Mouse (Mus musculus): ENCODE data around the gene Gm5741.

Gm5741 gene

DNA sequence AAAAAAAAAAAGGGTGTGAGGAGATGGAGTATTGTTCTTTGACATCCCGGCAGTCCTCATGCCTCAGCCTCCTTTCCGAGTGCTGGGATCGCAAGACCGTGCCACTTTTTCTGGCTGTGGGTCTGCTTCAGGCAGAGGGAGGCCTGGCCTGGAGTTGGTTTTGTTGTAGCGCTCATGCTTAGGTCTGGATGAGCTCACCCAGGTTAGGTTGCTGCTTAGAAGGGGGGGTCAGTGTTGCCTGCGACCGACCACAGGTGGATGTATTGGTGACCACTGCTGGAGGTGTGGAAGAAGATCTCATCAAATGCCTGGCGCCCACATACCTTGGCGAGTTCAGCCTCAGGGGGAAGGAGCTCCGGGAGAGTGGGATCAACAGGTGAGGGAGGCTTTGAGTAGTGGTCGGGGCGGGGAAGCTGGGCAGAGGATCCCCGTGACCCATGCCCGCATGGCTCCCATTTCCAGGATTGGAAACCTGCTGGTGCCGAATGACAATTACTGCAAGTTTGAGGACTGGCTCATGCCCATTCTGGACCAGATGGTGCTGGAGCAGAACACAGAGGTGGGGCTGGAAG, 5.3 kb upstream of the Gm5741 start:
- DNase-seq (ENCODE audit: low spot score in 2 of 2): no peak

DNA sequence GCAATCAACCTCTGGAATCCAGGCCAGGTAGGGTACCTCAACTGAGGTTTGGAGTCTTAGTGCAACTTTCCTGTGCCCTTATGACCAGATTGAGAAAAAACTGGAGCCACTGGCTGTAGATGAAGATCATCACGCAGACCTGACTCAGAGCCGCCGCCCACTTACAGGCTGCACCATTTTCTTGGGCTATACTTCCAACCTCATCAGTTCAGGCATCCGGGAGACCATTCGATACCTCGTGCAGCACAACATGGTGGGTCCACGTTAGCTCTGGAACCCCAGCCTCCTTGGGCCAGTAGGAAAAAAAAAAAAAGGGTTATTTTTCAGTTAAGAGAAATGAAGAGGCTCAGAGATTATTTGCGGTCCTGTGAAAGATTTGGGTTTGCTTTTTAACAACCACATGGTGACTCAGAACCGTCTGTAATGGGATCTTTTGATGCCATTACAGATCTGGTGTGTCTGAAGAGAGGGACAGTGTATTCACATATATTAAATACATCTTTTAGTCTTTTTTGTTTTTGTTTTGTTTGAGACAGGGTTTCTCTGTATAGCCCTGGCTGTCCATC, 4.7 kb upstream of the Gm5741 start:
- DNase-seq (ENCODE audit: low spot score in 2 of 2): no peak

DNA sequence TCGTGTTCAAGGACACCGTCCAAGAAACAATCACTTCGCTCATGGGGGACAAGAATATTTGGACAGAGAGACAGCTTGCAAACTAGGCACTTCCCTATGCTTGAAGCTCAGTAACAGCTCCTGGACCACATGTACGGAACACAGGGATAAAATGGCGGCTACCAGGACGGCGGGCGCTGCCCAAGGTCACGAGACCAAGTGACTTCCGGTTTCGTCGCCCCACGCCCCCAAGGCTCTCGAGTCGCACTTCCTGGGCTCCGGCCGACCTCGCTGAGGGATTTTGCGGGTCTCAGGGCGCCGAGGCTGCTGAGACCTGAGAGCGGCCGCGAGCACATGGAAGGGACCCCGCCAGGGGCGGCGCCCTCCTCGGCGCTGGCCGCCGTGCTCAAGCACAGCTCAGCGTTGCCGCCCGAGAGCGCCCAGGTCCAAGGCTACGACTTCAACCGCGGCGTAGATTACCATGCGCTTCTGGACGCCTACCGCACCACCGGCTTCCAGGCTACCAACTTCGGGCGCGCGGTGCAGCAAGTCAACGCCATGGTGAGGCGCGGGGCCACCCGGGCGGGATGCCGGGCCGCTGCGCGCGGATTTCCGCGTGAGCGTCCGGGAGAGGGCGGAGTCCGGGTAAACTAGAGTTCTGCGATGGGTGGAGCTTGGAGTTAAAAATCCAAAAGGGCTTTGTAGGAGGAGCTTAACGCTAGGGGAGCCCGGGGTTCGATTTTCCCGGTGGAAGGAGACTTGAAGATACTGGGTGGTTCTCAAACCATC, 3.9 kb upstream of the Gm5741 start, which contains the start of gene Dhps:
Gene Dhps (plus strand): TSS at position 244 of the 768 bp plus-strand sequence.
- peak; percentile 78 to 91 for DNase-seq (ENCODE audit: low spot score in 2 of 2)

DNA sequence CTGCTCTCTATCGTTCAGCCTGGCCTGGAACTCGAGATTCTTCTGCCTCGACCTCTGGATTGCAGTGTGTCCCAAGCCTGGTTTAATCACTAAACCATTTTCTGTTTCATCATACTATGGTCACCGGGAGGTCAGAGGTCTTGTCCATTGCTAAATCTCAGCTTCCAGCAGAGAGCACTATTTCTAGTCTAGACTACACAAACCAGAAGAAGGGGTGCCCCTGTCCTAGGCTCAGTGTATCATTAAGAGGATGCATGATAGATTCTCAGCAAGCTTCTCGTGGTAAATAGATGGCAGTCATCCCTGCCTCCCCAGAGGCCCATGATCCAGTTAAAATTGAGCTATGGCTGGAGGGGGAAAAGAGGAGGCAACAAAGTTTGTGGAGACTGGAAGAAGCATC, 3.3 kb upstream of the Gm5741 start:
- DNase-seq (ENCODE audit: low spot score in 2 of 2): no peak

DNA sequence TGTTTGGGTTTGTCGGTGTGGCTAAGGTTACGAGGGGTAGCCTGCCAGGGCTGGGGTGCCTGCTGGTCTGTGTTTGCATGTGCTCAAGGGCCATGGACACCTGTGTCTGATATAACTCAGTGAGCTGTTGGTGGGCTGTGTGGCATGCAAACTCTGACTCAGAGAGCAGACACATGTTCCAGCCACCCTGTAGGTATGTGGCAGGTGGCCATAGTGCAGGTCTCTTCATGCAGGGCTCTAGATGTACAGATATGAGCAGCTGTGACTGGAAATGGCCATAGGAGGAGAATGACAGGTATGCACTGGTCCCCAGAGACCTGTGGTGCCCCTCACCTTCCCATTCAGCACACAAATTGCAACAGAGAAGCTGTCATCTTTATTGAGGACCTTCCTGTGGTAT, 627 bp downstream of the Gm5741 start:
- no peak for DNase-seq (ENCODE audit: low spot score in 2 of 2)

DNA sequence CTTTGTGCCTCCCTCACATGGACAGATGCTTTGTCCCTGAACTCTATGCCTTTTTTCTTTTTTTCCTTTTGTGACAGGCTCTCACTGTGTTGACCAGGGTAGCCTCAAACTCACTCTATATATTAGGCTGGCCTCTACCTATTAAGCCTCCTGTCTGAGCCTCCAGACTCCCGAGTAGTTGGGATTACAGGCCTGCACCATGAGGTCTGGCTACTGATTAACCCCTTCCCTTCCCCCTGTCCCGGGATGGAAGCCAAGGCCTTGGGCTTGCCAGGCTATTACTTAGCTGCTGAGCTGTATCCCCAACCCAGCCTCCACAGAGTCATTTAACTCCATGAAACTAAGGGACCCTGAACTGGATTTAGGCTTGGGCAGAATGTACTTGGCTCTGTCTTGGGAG, 2.6 kb downstream of the Gm5741 start:
- no peak for DNase-seq (ENCODE audit: low spot score in 2 of 2)

DNA sequence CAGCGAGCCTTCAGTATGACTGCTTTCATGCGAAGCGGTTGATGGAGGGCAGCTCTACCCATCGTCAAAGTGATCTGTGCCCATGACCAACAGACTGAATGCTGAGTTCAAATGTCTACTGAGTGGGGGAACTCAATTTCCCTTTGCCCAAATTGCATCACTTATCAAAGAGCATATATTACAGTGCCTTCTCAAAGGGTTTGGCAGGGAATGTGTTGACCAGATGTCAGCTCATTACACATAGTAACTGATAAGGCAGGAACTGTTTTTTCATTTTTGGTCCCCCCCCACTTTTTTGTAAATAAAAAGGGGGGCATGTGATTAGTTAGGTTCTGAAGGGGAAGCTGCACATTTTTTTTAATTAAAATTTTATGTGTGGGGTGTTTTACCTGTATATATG, 5.2 kb downstream of the Gm5741 start:
- DNase-seq (ENCODE audit: low spot score in 2 of 2): no peak

DNA sequence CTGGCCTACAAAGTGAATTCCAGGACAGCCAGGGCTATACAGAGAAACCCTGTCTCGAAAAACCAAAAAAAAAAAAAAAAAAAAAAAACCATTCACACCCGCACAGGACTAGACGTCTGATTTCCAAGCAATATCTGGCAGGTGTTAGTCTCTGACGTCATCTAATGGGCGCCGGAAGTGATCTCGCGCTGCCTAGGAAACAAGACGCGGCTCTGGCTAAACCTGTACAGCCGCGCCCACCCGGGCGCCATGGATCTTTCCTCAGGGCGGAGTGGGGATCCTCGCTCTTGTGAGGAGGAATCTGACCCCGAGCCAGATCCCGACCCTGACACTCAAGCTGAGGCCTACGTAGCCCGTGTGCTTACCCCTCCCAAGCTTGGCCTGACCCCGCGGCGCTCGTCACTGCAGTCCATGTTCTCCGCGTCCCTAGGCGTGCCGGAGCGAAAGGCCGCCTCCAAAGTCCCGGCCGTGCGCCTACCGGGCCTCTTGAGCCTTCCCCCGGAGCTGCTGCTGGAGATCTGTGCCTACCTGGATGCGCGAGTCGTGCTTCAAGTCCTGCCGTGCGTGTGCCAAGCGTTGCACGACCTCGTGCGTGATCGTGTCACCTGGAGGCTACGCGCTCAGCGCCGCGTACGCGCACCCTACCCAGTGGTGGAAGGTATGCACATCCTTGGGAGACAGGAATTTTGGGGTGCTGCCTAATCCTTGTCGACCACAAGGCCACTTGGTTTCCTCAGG, 7.7 kb downstream of the Gm5741 start, which contains the start of gene Fbxw9:
Gene Fbxw9 (plus strand): TSS at position 177 of the 738 bp plus-strand sequence.
- DNase-seq (ENCODE audit: low spot score in 2 of 2): peak; percentile 71 to 91

DNA sequence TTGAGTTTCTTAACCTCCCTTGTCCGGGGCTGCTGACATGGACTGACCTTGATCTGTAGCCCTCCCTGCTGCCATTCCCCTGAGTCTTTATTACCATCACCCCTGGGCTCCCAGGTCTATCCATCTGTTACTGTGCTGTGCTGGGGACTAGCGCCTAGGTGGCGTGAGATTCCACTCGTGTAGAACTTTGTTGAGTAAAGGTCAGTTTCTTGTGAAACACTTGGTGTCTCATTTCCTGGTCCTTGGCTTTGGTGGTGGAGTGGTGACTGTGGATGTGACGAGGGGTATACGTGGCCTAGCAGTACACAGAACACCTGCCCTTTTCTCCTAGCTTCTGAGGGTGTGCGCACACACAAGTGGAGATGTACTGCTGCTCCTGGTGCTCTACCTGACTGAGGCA, 10.4 kb downstream of the Gm5741 start:
- DNase-seq (ENCODE audit: low spot score in 2 of 2): no peak

DNA sequence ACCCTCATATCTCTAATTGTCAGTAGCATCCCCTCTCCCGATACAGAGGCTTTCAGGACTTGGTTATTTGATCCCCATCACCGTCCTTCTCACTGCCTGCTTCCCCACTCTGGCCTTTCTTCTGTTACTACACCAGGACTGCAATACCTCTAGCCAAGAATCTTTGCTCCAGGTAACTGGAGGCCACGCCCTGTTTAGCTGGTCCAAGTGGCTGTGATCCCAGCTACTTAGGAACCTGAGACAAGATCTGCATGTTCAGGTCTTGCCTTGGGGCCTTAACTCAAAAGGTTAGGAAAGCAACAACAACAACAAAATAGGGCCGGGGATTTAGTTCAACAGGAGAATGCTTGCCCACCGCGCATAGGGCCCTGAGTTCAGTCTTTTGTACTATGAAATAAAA, 24.2 kb downstream of the Gm5741 start:
- no peak for DNase-seq (ENCODE audit: low spot score in 2 of 2)

DNA sequence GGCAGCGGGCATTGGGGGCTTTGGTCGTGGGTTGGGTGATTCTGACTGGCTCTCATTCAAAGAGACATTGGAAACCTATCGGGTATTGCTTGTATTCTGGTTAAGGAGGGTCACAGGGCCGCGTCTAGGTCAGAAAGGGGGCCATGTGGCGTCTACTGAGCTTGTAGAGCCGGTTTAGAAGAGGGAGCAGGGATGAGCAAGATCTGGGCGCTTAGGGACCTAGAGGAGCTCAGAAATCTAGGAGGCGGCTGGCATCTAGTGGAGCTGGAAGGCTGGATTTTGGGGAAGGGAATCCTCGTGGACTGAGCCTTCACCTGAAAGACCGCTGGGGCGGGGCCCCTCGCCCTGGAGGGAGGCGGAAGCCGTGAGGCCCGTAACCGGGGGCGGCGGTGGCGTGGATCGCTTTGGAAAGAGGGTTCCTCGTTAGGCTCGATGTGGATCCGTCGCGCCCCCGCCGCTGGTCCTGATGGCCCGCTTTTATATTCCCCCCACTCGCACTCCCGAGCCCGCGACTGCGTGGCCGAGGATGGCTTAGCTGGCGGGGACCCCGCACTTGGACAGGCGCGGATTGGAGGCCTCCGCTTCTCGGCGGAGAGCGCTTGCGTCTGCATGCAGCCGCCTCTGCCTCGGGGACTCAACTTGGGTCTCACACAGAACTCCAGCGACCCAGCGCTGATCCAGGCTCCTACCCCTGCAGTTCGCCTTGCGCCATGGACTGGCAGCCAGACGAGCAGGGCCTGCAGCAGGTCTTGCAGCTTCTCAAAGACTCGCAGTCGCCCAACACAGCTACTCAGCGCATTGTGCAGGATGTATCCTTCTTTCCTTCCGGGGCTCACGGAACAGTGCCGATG, 29.9 kb downstream of the Gm5741 start:
- DNase-seq (ENCODE audit: low spot score in 2 of 2): peak; percentile 72 to 74

DNA sequence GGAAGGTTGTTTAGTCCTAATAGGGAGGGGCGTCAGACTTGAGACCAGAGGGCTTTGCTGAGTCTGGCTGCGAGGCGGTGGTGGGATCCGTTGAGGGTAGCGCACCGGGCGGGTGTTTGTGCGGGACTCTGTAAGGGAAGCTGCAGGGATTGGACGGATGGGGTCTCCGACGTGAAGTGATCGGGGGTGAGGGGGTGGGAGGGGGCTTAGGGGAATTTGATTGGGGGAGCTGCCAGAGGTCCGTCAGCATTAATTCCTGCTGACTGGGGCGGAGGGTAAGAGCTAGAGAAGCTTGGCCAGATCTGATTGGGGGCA, 30.5 kb downstream of the Gm5741 start:
- no peak for DNase-seq (ENCODE audit: low spot score in 2 of 2)

DNA sequence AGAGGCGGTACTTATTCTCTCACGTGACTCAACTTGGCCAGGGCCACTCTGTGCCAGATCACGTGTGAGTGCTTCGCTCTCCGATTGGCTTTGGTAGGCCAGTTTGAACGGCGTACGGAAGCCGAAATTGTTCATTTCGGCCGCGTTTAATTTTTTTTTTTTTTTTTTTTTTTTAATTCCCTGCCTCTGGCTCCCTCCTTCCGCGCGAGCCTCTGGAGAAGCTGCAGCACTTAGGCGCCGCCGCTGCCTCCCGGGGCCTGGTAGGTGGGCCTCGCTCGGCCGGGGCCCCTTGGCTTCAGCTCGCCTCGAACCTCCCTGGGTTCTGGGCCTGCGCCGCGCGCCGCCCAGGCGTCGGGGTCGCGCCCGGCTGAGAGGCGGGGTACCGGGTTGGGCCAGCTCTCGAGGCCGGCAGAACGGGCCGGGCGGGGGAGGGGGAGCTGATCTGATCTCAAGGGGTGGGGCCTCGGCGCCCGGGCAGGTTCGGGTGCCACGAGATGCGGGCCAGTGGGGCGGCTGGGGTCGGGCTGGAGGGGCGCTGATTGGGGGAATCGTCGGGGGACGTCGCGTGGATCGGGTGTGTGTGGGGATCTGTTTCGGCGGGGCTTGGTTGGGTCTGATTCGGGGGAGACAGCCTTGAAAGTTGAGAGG, 30.9 kb downstream of the Gm5741 start, which contains the start of gene Tnpo2:
Gene Tnpo2 (plus strand): TSS at position 198 of the 648 bp plus-strand sequence.
- peak; percentile 81 to 90 for DNase-seq (ENCODE audit: low spot score in 2 of 2)

DNA sequence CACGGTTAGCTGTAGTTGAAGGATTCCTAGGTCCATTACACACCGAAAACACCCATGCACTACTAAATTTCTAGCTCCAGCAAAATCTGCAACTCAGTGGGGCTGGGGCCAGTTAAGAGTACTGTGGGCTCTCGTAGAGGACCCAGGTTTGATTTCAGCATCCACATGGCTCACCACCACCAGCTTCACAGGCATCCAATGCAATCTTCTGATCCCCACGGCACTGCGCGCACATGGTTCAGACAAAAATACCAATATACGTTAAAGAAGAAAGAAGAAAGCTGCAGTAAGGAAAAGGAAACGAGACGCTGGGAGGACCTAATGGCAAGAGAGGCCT, 31.4 kb downstream of the Gm5741 start:
- DNase-seq (ENCODE audit: low spot score in 2 of 2): no peak

DNA sequence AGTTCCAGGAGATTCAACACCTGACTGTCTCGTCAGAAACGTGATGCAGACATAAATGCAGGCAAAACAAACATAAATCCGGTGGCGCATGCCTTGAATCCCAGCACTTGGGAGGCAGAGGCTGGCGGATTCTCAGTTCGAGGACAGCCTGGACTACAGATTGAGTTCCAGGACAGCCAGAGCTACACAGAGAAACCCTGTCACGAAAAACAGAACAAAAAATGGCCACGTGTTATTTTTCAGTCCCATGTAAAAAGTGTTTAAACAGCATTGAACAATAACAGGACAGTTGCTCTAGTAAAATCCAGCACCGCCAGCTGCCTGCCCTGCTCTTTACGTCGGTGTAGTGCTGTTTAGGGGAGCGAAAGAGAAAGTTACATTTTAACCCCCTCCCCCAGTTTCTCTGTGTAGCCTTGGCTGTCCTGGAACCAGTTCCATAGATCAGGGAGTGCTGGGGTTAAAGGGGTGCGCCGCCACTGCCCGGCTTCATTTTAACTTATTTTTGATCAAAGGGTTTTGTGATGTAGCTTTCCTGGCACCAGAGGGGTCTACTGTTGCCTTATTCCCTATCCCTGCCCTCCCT, 32.0 kb downstream of the Gm5741 start:
- DNase-seq (ENCODE audit: low spot score in 2 of 2): peak; percentile 34 to 47

DNA sequence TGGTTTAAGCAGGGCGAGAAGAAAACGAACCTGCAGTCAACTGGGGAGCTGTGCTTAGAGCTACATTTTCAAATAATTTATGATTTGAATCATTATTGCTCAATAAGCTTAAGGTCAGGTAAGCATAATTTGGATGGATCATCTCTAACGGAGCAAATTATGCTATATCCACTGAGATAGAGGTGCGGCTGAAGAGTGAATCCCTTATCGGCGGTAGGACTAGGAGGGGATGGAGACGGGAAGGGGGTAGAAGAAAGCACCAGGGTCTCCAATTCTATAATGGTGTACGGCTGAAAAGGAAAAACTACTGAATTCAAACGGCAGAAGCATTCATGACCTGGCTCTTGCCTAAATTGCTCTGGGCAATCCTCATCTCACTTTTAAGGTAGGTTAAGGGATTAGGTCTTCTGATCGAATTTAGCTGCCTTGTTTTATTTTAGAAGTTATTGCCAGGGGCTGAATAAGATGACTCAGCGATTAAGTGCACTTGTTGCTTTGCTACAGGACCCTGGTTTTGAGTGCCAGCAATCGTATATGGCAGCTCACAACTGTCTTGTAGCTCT, 32.5 kb downstream of the Gm5741 start:
- no peak for DNase-seq (ENCODE audit: low spot score in 2 of 2)

DNA sequence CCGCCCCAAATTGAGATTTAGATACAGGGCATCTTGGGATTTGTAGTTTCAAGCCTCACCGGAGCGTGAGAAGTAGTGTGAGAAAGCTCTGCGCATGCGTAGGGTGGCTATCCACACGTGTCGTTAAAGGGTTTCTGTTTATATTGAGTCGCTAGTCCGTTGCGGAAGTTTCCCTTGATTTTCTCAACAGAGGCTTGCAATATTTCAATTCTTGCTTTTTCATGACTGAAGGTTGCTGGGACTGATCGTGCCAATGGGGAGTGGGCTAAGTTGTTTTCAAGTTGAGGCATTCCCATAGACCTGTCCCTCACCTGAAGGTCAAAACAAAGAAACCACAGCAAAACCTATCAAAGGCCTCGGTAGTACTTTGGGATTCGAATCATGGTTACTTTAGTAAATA, 33.0 kb downstream of the Gm5741 start:
- peak; percentile 42 to 89 for DNase-seq (ENCODE audit: low spot score in 2 of 2)

DNA sequence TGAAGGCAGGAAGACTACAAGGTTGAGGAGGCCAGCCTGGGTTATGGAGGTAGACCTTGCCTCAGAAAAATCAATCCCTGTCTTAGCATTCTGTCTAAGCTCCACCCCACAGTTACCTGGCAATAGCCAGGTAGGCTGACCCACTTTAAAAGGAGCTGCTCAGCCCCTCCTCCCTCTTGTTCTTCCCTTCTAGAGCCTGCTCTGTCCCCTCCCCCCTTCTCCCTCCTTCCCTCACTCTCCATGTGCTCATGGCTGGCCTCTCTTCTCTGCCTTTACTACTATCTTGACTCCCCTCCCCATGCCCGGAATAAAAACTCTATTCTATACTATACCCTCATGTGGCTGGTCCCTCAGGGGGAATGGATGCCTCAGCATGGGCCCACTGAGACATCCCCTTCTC, 33.9 kb downstream of the Gm5741 start:
- no peak for DNase-seq (ENCODE audit: low spot score in 2 of 2)

DNA sequence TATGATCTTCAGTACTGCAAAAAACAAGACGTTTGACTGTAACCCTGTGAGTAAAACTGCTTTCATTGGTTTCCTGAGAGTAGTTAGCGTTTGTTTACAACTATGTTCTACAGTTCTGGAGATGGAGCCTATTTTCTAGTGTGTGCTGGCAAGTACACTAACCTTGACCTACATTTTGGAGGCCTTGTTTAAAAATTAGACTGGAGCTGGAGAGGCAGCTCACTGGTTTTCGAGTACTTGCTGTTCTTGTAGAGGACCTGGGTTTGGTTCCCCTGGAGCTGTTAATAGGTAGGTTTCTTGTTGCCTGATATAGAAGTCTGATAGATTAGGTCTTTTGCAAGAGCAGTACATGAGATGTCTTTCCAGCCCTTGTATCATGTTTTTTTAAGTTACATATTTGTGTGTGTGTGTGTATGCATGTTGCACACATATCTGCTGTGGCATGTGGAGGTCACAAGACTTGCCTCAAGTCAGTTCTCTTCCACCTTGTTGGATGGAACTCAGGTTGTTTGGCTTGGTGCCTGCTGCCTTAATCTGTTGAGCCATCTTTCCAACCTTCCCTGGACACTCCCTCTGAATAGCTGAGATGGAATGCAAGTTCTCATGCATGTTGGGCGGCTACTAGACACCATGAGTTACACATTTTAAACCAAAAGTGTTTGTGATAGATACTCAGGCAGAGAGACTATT, 35.0 kb downstream of the Gm5741 start:
- DNase-seq (ENCODE audit: low spot score in 2 of 2): no peak

DNA sequence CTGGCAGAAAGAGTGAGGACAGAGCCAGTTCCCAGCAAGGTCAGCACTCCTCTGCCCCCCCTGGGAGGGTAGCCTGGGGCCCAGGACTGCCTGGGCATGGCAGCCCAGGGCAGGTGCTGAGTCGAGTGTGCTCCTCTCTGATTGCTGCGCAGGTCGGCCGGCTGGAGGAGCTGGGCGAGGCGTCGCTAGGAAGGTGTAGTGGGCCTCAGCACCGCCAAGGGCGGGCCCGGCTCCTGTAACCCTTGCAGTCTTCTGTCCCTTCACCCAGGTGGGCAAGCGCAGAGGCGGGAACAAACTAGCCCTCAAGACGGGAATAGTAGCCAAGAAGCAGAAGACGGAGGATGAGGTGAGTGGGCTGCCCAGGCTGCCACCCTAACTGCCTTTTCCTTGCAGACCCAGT, 38.5 kb downstream of the Gm5741 start:
- DNase-seq (ENCODE audit: low spot score in 2 of 2): no peak

Measured in spleen, postnatal 10 days (tissue).